Mouse (Mus musculus) C2C12 (cell line): ENCODE measurements at regions not wholly inside any gene's neighbourhood (a gene's known extent, or its start where the extent isn't known, plus 50 kb on each side); places are given as distances from the start of the nearest gene placed in this dataset.

Experiments
- CTCF ChIP-seq: IDR thresholded peaks from one replicate; pipeline ENCODE4 v1.5.1; 2011; ENCODE audit not compliant: control insufficient read depth, insufficient read depth, insufficient read length
- USF1 ChIP-seq: IDR thresholded peaks from one replicate; pipeline ENCODE4 v1.6.1; 2011; ENCODE audit warnings: low read depth, mild to moderate bottlenecking, control low read depth, moderate library complexity

GRCm38 (mm10) chr13:5939368-5939767, 78.1 kb downstream of the Klf6 start:
- TF ChIP-seq CTCF (no peak), USF1 (no peak)
